ENCODE assay signal across 25 mouse cellular contexts in the genomic region with DNA sequence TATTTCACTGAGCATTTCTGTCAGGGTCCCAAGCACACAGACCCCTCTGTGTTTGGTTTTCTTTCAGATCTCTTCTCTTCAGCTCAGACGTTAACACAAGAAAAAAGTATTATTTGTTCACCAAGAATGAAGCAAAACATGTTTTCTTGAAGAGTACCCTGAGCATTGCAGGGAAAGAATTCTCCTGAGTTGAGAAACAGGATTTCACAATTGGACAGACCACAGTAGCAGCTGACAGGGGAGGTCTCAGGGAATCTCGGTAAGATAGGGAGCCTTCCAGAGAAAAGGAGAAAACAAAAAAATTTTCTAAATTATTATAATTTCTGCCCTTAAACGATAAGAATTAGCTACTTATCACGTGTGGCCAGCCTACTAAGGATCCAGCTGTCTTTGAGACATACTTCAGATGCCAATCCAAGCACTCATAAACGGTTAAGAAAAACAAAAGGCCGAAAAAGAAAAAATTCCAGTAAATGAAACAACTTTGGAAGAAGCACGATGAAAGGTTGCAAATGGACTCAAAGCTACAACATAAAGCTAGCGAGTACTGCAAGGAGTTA. TPM values are rescaled to one million over a fixed set of nuclear protein-coding genes. Genes with fewer than 3 reads are reported as not detected.
A peak's percentile ranks its signal among the peaks of the same experiment; 100 is the strongest.
DNase-seq lines count a peak whose midpoint lies in the region; ATAC-seq lines count a peak whose summit lies in the region.
"Had no signal": no experiment of that assay in that cellular context is flagged by ENCODE, and none has a peak within 500 bp of the region (broad histone marks: within the 10 kb centered on the region; RNA-seq: fewer than 3 reads in every experiment).

No protein-coding gene starts in this region.

- DNase-seq in embryonic facial prominence, embryonic 10.5 days (ENCODE audit: low spot score) = no peak
- peak; percentile 4 for DNase-seq in lung, postnatal 25 days (ENCODE audit: low spot score)
- no peak for DNase-seq in lung, adult 18-20 months
- DNase-seq in embryonic facial prominence, embryonic 14.5 days (ENCODE audit: low spot score) = peak; percentile 17
- no peak for DNase-seq in layer of hippocampus, postnatal 14 days (ENCODE audit: low spot score in 2 of 2)
- DNase-seq: adrenal gland, adult 2 months; adrenal gland, postnatal 36 days; cerebellum, adult 18-20 months; cerebellum, postnatal 10 days; heart, postnatal 14 days; kidney, adult 18-20 months; kidney, postnatal 36 days; liver, postnatal 0 days; midbrain, embryonic 14.5 days; right cerebral cortex, postnatal 25 days; thymus, postnatal 14 days had no signal

- H3K9ac ChIP-seq in embryonic facial prominence, embryonic 13.5 days = no peak overlapping the region
- H3K9ac ChIP-seq in embryonic facial prominence, embryonic 14.5 days (ENCODE audit: low read depth, low read length) = no peak overlapping the region
- no peak overlapping the region for H3K9ac ChIP-seq in hindbrain, embryonic 16.5 days (ENCODE audit: low read depth, low read length)
- H3K9ac ChIP-seq: hindbrain, embryonic 15.5 days; liver, embryonic 12.5 days; liver, postnatal 0 days had no signal

- no peak overlapping the region for H3K4me2 ChIP-seq in embryonic facial prominence, embryonic 13.5 days
- no peak overlapping the region for H3K4me2 ChIP-seq in embryonic facial prominence, embryonic 14.5 days (ENCODE audit: low read depth, low read length)
- H3K4me2 ChIP-seq in hindbrain, embryonic 16.5 days (ENCODE audit: low read length) = no peak overlapping the region
- H3K4me2 ChIP-seq: hindbrain, embryonic 15.5 days; liver, embryonic 12.5 days had no signal

- H3K36me3 ChIP-seq in embryonic facial prominence, embryonic 13.5 days = peaks cover 15% of the 10 kb centered on the region
- H3K36me3 ChIP-seq in embryonic facial prominence, embryonic 10.5 days (replicated peaks) = peaks cover 10% of the 10 kb centered on the region; the same call in 1 of the 2 replicates
- peaks cover 6% of the 10 kb centered on the region for H3K36me3 ChIP-seq in embryonic facial prominence, embryonic 14.5 days (ENCODE audit: control insufficient read depth, insufficient read depth, low read length)
- no peaks in the 10 kb centered on the region for H3K36me3 ChIP-seq in hindbrain, embryonic 16.5 days (ENCODE audit: control insufficient read depth, insufficient read depth, low read length)
- H3K36me3 ChIP-seq: hindbrain, embryonic 15.5 days; liver, embryonic 12.5 days had no signal

- no peak overlapping the region for H3K4me3 ChIP-seq in embryonic facial prominence, embryonic 13.5 days
- no peak overlapping the region for H3K4me3 ChIP-seq in embryonic facial prominence, embryonic 10.5 days
- no peak overlapping the region for H3K4me3 ChIP-seq in embryonic facial prominence, embryonic 14.5 days (ENCODE audit: low read depth, low read length)
- no peak overlapping the region for H3K4me3 ChIP-seq in hindbrain, embryonic 16.5 days (ENCODE audit: low read length)
- H3K4me3 ChIP-seq: hindbrain, embryonic 10.5 days; hindbrain, embryonic 15.5 days; layer of hippocampus, adult 2 months; liver, embryonic 12.5 days had no signal

- 0 out of 2 replicates have a peak, but pooled peaks cover 4% of the 10 kb centered on the region for H3K9me3 ChIP-seq in embryonic facial prominence, embryonic 13.5 days
- H3K9me3 ChIP-seq in embryonic facial prominence, embryonic 10.5 days = no peaks in the 10 kb centered on the region
- 0 out of 2 replicates have a peak, but pooled peaks cover 5% of the 10 kb centered on the region for H3K9me3 ChIP-seq in embryonic facial prominence, embryonic 14.5 days (ENCODE audit: control insufficient read depth, low read length)
- H3K9me3 ChIP-seq in hindbrain, embryonic 16.5 days (ENCODE audit: control insufficient read depth, low read length) = 0 out of 2 replicates have a peak, but pooled peaks cover 2% of the 10 kb centered on the region
- H3K9me3 ChIP-seq: hindbrain, embryonic 10.5 days; hindbrain, embryonic 15.5 days; liver, embryonic 12.5 days had no signal

- ATAC-seq in embryonic facial prominence, embryonic 13.5 days (ENCODE audit: insufficient number of reproducible peaks, insufficient read depth, low FRiP score, low TSS enrichment, low read depth) = no peak
- ATAC-seq in embryonic facial prominence, embryonic 14.5 days (ENCODE audit: low read depth) = no peak
- no peak for ATAC-seq in hindbrain, embryonic 16.5 days
- ATAC-seq: forebrain, embryonic 16.5 days; liver, embryonic 12.5 days; liver, postnatal 0 days had no signal

- H3K27me3 ChIP-seq in embryonic facial prominence, embryonic 13.5 days = no peaks in the 10 kb centered on the region
- no peaks in the 10 kb centered on the region for H3K27me3 ChIP-seq in embryonic facial prominence, embryonic 10.5 days (replicated peaks; ENCODE audit: low read depth, poor library complexity, severe bottlenecking)
- no peaks in the 10 kb centered on the region for H3K27me3 ChIP-seq in embryonic facial prominence, embryonic 14.5 days (replicated peaks; ENCODE audit: control insufficient read depth, insufficient read depth, low read length)
- no peaks in the 10 kb centered on the region for H3K27me3 ChIP-seq in hindbrain, embryonic 16.5 days (replicated peaks; ENCODE audit: control insufficient read depth, insufficient read depth, low read length)
- H3K27me3 ChIP-seq: hindbrain, embryonic 15.5 days; liver, embryonic 12.5 days had no signal

- H3K4me1 ChIP-seq in embryonic facial prominence, embryonic 13.5 days = no peaks in the 10 kb centered on the region
- H3K4me1 ChIP-seq in embryonic facial prominence, embryonic 10.5 days = peaks cover 19% of the 10 kb centered on the region
- no peaks in the 10 kb centered on the region for H3K4me1 ChIP-seq in embryonic facial prominence, embryonic 14.5 days (ENCODE audit: control insufficient read depth, insufficient read depth, low read length)
- H3K4me1 ChIP-seq in hindbrain, embryonic 16.5 days (ENCODE audit: control insufficient read depth, insufficient read depth, low read depth, low read length) = no peaks in the 10 kb centered on the region
- H3K4me1 ChIP-seq: hindbrain, embryonic 10.5 days; hindbrain, embryonic 15.5 days; liver, embryonic 12.5 days had no signal

- H3K27ac ChIP-seq in embryonic facial prominence, embryonic 13.5 days = 0 out of 2 replicates have a peak overlapping the region, but pooled peaks have one; percentile 13
- no peak overlapping the region for H3K27ac ChIP-seq in embryonic facial prominence, embryonic 10.5 days (replicated peaks)
- no peak overlapping the region for H3K27ac ChIP-seq in embryonic facial prominence, embryonic 14.5 days (replicated peaks; ENCODE audit: low read depth, low read length)
- H3K27ac ChIP-seq in hindbrain, embryonic 16.5 days (ENCODE audit: low read depth, low read length) = no peak overlapping the region
- H3K27ac ChIP-seq: hindbrain, embryonic 10.5 days; hindbrain, embryonic 15.5 days; layer of hippocampus, adult 2 months; liver, embryonic 12.5 days had no signal

- 50% methylated on average over 8 of the region's 8 CpGs for whole genome bisulfite sequencing in embryonic facial prominence, embryonic 13.5 days
- 63% methylated on average over 8 of the region's 8 CpGs for WGBS in embryonic facial prominence, embryonic 10.5 days
- WGBS in embryonic facial prominence, embryonic 14.5 days = 47% methylated on average over 8 of the region's 8 CpGs
- 72% methylated on average over 8 of the region's 8 CpGs for WGBS in hindbrain, embryonic 16.5 days

RNA-seq across cellular contexts. Expression of a gene that starts 52.3 kb away (rescaled TPM):
- polyA plus RNA-seq in embryonic facial prominence, embryonic 13.5 days (2015; fragmentation: Nextera tagmentation; extraction: Ambion mirVana) = 66.5 and 80.6 TPM in 2 replicates
- 43.8 and 45.1 TPM in 2 replicates for polyA plus RNA-seq in embryonic facial prominence, embryonic 10.5 days (2016; fragmentation: Nextera tagmentation; extraction: Ambion mirVana)
- 67.1 and 69.8 TPM in 2 replicates for polyA plus RNA-seq in embryonic facial prominence, embryonic 14.5 days (2014; fragmentation: Nextera tagmentation; extraction: Ambion mirVana)
- polyA plus RNA-seq in hindbrain, embryonic 16.5 days (2015; fragmentation: Nextera tagmentation; extraction: Ambion mirVana) = 58.3 and 59.7 TPM in 2 replicates
- 10 to 100 TPM; 28.7 to 31.3 TPM for total RNA-seq in layer of hippocampus, postnatal 14 days (2021)
- total RNA-seq: megakaryocyte, adult 5-6 weeks; MEL had no signal

RNA-seq across cellular contexts. Expression of a gene that starts 52.4 kb away (rescaled TPM):
- 7.6 and 7.8 TPM in 2 replicates for polyA plus RNA-seq in embryonic facial prominence, embryonic 13.5 days (2015; fragmentation: Nextera tagmentation; extraction: Ambion mirVana)
- 15.7 and 18.1 TPM in 2 replicates for polyA plus RNA-seq in embryonic facial prominence, embryonic 10.5 days (2016; fragmentation: Nextera tagmentation; extraction: Ambion mirVana)
- 21.2 and 22.3 TPM in 2 replicates for polyA plus RNA-seq in embryonic facial prominence, embryonic 14.5 days (2014; fragmentation: Nextera tagmentation; extraction: Ambion mirVana)
- 4.6 and 7.0 TPM in 2 replicates for polyA plus RNA-seq in hindbrain, embryonic 16.5 days (2015; fragmentation: Nextera tagmentation; extraction: Ambion mirVana)
- 1 to 10 TPM; 7.0 to 7.9 TPM for total RNA-seq in layer of hippocampus, postnatal 14 days (2021)
- total RNA-seq: megakaryocyte, adult 5-6 weeks; MEL had no signal

Comparison
In these comparisons a context has a peak if more than half of its experiments do, and no peak if none do; other contexts are left out.
1. DNase-seq: peak in lung, postnatal 25 days (single experiment) and embryonic facial prominence, embryonic 14.5 days (single experiment); none in embryonic facial prominence, embryonic 10.5 days (single experiment), lung, adult 18-20 months (0 of 2) and layer of hippocampus, postnatal 14 days (0 of 2).